1 mouse cellular context compared by ENCODE assay signal in the genomic region with DNA sequence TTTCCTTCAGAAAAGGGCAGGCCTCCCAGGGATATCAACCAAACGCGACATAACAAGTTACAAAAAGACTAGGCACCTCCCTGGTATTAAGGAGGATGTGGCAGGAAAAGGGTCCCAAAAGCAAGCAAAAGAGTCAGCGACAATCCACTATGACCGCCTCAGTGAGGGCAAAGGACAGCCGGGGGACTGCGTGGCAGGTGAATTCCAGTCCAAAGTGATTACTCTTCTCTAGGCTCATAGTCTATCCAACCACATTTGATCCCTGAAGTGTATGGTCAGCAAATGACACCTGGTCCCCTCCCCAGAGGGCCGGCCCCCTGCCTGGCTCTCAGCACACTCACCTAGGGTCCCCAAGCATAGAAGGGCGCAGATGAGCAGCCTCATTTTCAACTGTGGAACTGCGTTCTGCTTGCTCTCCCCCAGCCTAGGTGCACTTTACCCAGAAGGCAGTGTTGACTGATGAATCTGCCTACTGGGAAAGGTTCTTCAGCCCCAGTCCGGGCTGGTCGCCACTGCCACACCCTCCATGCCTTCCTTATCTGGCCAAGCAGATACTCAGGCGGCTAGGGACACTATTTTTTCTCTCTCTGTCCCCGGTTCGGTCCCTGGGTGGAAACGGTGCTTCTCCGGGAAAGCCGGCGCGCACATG.
A peak's percentile ranks its signal among the peaks of the same experiment; 100 is the strongest.
TF ChIP-seq lines count a peak whose summit lies in the region.

No protein-coding gene starts in this region.

TF ChIP-seq in MEL, 35 proteins besides CTCF, POLR2A, EP300 and RAD21:
- TF ChIP-seq MXI1 (IDR thresholded peaks at IDR 0.05; ENCODE audit: low read depth, low read length): peak; percentile 39; the same call in 1 of the 2 replicates
- peak; percentile 77 for TF ChIP-seq TBP (IDR thresholded peaks at IDR 0.05; ENCODE audit: low read depth, low read length)
- TF ChIP-seq NRF1 (IDR thresholded peaks at IDR 0.05; ENCODE audit: insufficient read depth, low read depth, low read length, poor library complexity, severe bottlenecking): no peak
- no peak for TF ChIP-seq CHD2 (IDR thresholded peaks at IDR 0.05; ENCODE audit: low read length)
- no peak for TF ChIP-seq BHLHE40 (IDR thresholded peaks at IDR 0.05; ENCODE audit: borderline replicate concordance, low read depth, low read length)
- no peak for TF ChIP-seq MAZ (IDR thresholded peaks at IDR 0.05; ENCODE audit: low read depth, low read length)
- TF ChIP-seq ZNF384 (IDR thresholded peaks at IDR 0.05; ENCODE audit: low read depth, low read length): 0 out of 2 replicates have a peak, but pooled peaks have one; percentile 28
- no peak for TF ChIP-seq MYB (IDR thresholded peaks at IDR 0.05; ENCODE audit: low read depth, low read length)
- no peak for TF ChIP-seq ZMIZ1 (IDR thresholded peaks at IDR 0.05; ENCODE audit: low read depth, low read length)
- TF ChIP-seq E2F4 (IDR thresholded peaks at IDR 0.05; ENCODE audit: borderline replicate concordance, low read depth, low read length): no peak
- TF ChIP-seq SMC3 (IDR thresholded peaks at IDR 0.05; ENCODE audit: low read depth, low read length): no peak
- no peak for TF ChIP-seq SIN3A (IDR thresholded peaks at IDR 0.05; ENCODE audit: low read length)
- TF ChIP-seq MEF2A (IDR thresholded peaks at IDR 0.05; ENCODE audit: extremely low read depth, insufficient replicate concordance, low read depth, low read length, poor library complexity, severe bottlenecking): no peak
- no peak for TF ChIP-seq ZKSCAN1 (IDR thresholded peaks at IDR 0.05; ENCODE audit: low read depth, low read length)
- 0 out of 2 replicates have a peak, but pooled peaks have one; percentile 34 for TF ChIP-seq MAX (IDR thresholded peaks at IDR 0.05; ENCODE audit: low read length)
- no peak for TF ChIP-seq ELF1 (IDR thresholded peaks at IDR 0.05; ENCODE audit: low read depth, low read length)
- TF ChIP-seq JUND (IDR thresholded peaks at IDR 0.05; ENCODE audit: low read depth, low read length): no peak
- TF ChIP-seq GATA1 (IDR thresholded peaks at IDR 0.05; ENCODE audit: low read depth, low read length): peak; percentile 60
- TF ChIP-seq ZC3H11A (IDR thresholded peaks at IDR 0.05; ENCODE audit: low read depth, low read length): no peak
- no peak for TF ChIP-seq MAFK (IDR thresholded peaks at IDR 0.05; ENCODE audit: borderline replicate concordance, low read depth, low read length)
- TF ChIP-seq MYC (IDR thresholded peaks at IDR 0.05; ENCODE audit: low read depth, low read length): no peak
- TF ChIP-seq TAL1 (IDR thresholded peaks at IDR 0.05; ENCODE audit: low read length): peak; percentile 79
- TF ChIP-seq USF2 (IDR thresholded peaks at IDR 0.05; ENCODE audit: borderline replicate concordance in 1 of 2, insufficient read depth in 1 of 2, low read depth in 1 of 2, low read length in 2 of 2): no peak
- peak; percentile 8; the same call in 1 of the 2 replicates for TF ChIP-seq ETS1 (IDR thresholded peaks at IDR 0.05; ENCODE audit: low read depth, low read length)
- no peak for TF ChIP-seq POLR2AphosphoS2 (IDR thresholded peaks at IDR 0.05; ENCODE audit: low read length)
- no peak for TF ChIP-seq HCFC1 (IDR thresholded peaks at IDR 0.05; ENCODE audit: low read depth, low read length)
- TF ChIP-seq UBTF (IDR thresholded peaks at IDR 0.05; ENCODE audit: borderline replicate concordance, insufficient read depth, low read depth, low read length): no peak
- no peak; the same call in 1 of the 2 replicates for TF ChIP-seq RCOR1 (IDR thresholded peaks at IDR 0.05; ENCODE audit: low read depth, low read length)
- no peak for TF ChIP-seq POLR2AphosphoS5 (IDR thresholded peaks at IDR 0.05; ENCODE audit: borderline replicate concordance, low read depth, low read length)
- TF ChIP-seq CHD1 (IDR thresholded peaks at IDR 0.05; ENCODE audit: low read depth, low read length): no peak
- TF ChIP-seq TCF12 (IDR thresholded peaks at IDR 0.05; ENCODE audit: low read depth, low read length): peak; percentile 65
- TF ChIP-seq KAT2A (conservative IDR thresholded peaks at IDR 0.05; ENCODE audit: low read depth, low read length): no peak
- 0 out of 2 replicates have a peak, but pooled peaks have one; percentile 31 for TF ChIP-seq NELFE (IDR thresholded peaks at IDR 0.05; ENCODE audit: low read depth, low read length)
